8 mouse cellular contexts compared by ENCODE assay signal in genomic region chr5:100500458-100500961, GRCm38 (mm10). TPM values are rescaled to one million over a fixed set of nuclear protein-coding genes. Genes with fewer than 3 reads are reported as not detected.
DNase-seq lines count a peak whose midpoint lies in the region; ATAC-seq and TF ChIP-seq lines count a peak whose summit lies in the region.

Lin54 (minus strand) TSS chr5:100500639.

- H3K27ac ChIP-seq in bone marrow, adult 2 months (ENCODE audit: control insufficient read depth, insufficient read depth, low read depth, low read length, poor library complexity), result peak within 1 kb of the TSS; percentile 79
- peak within 1 kb of the TSS; percentile 58; the same call in 1 of the 2 replicates for H3K27ac ChIP-seq in embryonic facial prominence, embryonic 14.5 days (replicated peaks; ENCODE audit: low read depth, low read length)
- H3K27ac ChIP-seq in limb, embryonic 14.5 days (replicated peaks; ENCODE audit: low read depth, low read length), result peak within 1 kb of the TSS; percentile 68; the same call in 1 of the 2 replicates
- H3K27ac ChIP-seq in midbrain, embryonic 16.5 days (ENCODE audit: low read length), result peak within 1 kb of the TSS; percentile 70
- peak within 1 kb of the TSS; percentile 39 for H3K27ac ChIP-seq in spleen, adult 2 months (ENCODE audit: insufficient read depth, low read length)

- peak within 1 kb of the TSS; percentile 69 for H3K4me3 ChIP-seq in bone marrow, adult 2 months (replicated peaks; ENCODE audit: control insufficient read depth, low read depth, low read length)
- H3K4me3 ChIP-seq in embryonic facial prominence, embryonic 14.5 days (ENCODE audit: low read depth, low read length), result peak within 1 kb of the TSS; percentile 88
- H3K4me3 ChIP-seq in limb, embryonic 14.5 days (replicated peaks; ENCODE audit: low read length), result peak within 1 kb of the TSS; percentile 79
- peak within 1 kb of the TSS; percentile 88 for H3K4me3 ChIP-seq in midbrain, embryonic 16.5 days (ENCODE audit: low read depth, low read length)
- H3K4me3 ChIP-seq in spleen, adult 2 months (ENCODE audit: extremely low read depth, insufficient read depth, insufficient read length), result peak within 1 kb of the TSS; percentile 57

- H3K4me2 ChIP-seq in embryonic facial prominence, embryonic 14.5 days (ENCODE audit: low read depth, low read length), result peak within 1 kb of the TSS; percentile 94
- H3K4me2 ChIP-seq in limb, embryonic 14.5 days (replicated peaks; ENCODE audit: low read depth, low read length, severe bottlenecking), result peak within 1 kb of the TSS; percentile 87
- H3K4me2 ChIP-seq in midbrain, embryonic 16.5 days (ENCODE audit: low read length), result peak within 1 kb of the TSS; percentile 98

- DNase-seq in A20 (ENCODE audit: low read depth, low spot score), result peak; percentile 92
- peak; percentile 97 for DNase-seq in embryonic facial prominence, embryonic 14.5 days (ENCODE audit: low spot score)
- DNase-seq in heart, adult 8-10 months (ENCODE audit: low spot score), result peak; percentile 82
- DNase-seq in kidney, adult 9 months, result peak; percentile 88
- peak; percentile 92 for DNase-seq in limb, embryonic 14.5 days (ENCODE audit: low spot score)
- DNase-seq in spleen, adult 2 months (ENCODE audit: low read depth in 1 of 2, low spot score in 2 of 2), result peak; percentile 85 to 86

- no peaks in the 10 kb centered on the region for H3K27me3 ChIP-seq in embryonic facial prominence, embryonic 14.5 days (replicated peaks; ENCODE audit: control insufficient read depth, insufficient read depth, low read length)
- no peaks in the 10 kb centered on the region for H3K27me3 ChIP-seq in limb, embryonic 14.5 days (ENCODE audit: control insufficient read depth, insufficient read depth, low read length)
- H3K27me3 ChIP-seq in midbrain, embryonic 16.5 days (ENCODE audit: control insufficient read depth, insufficient read depth, low read depth, low read length), result no peaks in the 10 kb centered on the region
- no peaks in the 10 kb centered on the region for H3K27me3 ChIP-seq in spleen, adult 2 months (ENCODE audit: control insufficient read depth, insufficient read depth, low read length)

- H3K9me3 ChIP-seq in embryonic facial prominence, embryonic 14.5 days (ENCODE audit: control insufficient read depth, low read length), result no peaks in the 10 kb centered on the region
- H3K9me3 ChIP-seq in limb, embryonic 14.5 days (ENCODE audit: control insufficient read depth, low read length), result no peaks in the 10 kb centered on the region
- no peaks in the 10 kb centered on the region for H3K9me3 ChIP-seq in midbrain, embryonic 16.5 days (replicated peaks; ENCODE audit: control insufficient read depth, low read length, poor library complexity, severe bottlenecking)

- H3K36me3 ChIP-seq in embryonic facial prominence, embryonic 14.5 days (ENCODE audit: control insufficient read depth, insufficient read depth, low read length), result no peaks in the 10 kb centered on the region
- no peaks in the 10 kb centered on the region for H3K36me3 ChIP-seq in limb, embryonic 14.5 days (ENCODE audit: control insufficient read depth, insufficient read depth, low read length)
- H3K36me3 ChIP-seq in midbrain, embryonic 16.5 days (ENCODE audit: control insufficient read depth, insufficient read depth, low read length), result no peaks in the 10 kb centered on the region
- no peaks in the 10 kb centered on the region for H3K36me3 ChIP-seq in spleen, adult 2 months (ENCODE audit: control insufficient read depth, insufficient read depth, low read length)

- 4% methylated on average over 44 of the region's 60 CpGs for WGBS in bone marrow, adult 2 months
- under 1% methylated on average over 12 of the region's 60 CpGs for WGBS in embryonic facial prominence, embryonic 14.5 days
- WGBS in limb, embryonic 14.5 days, result 0% methylated on average over 45 of the region's 60 CpGs
- under 1% methylated on average over 43 of the region's 60 CpGs for WGBS in midbrain, embryonic 16.5 days
- WGBS in spleen, adult 2 months, result 2% methylated on average over 59 of the region's 60 CpGs

- H3K9ac ChIP-seq in embryonic facial prominence, embryonic 14.5 days (ENCODE audit: low read depth, low read length), result peak within 1 kb of the TSS; percentile 66
- H3K9ac ChIP-seq in limb, embryonic 14.5 days (ENCODE audit: low read depth, low read length, severe bottlenecking), result peak within 1 kb of the TSS; percentile 59
- peak within 1 kb of the TSS; percentile 66 for H3K9ac ChIP-seq in midbrain, embryonic 16.5 days (ENCODE audit: low read depth, low read length)

- peak; percentile 23; the same call in 1 of the 2 replicates for TF ChIP-seq POLR2A in bone marrow, adult 2 months (IDR thresholded peaks at IDR 0.05; ENCODE audit: borderline replicate concordance, control insufficient read depth, low read depth, low read length)
- peak; percentile 79; the same call in 1 of the 2 replicates for TF ChIP-seq POLR2A in limb, embryonic 14.5 days (IDR thresholded peaks at IDR 0.05; ENCODE audit: borderline replicate concordance, extremely low read depth, insufficient read depth, insufficient read length)
- TF ChIP-seq POLR2A in spleen, adult 2 months (IDR thresholded peaks at IDR 0.05; ENCODE audit: low read depth, low read length), result no peak

- ATAC-seq in embryonic facial prominence, embryonic 14.5 days (ENCODE audit: low read depth), result peak; percentile 95
- ATAC-seq in limb, embryonic 14.5 days (ENCODE audit: low FRiP score, low read depth), result peak; percentile 93
- peak; percentile 92 for ATAC-seq in midbrain, embryonic 16.5 days

- TF ChIP-seq CTCF in bone marrow, adult 2 months (IDR thresholded peaks at IDR 0.05; ENCODE audit: control insufficient read depth, insufficient read depth, low read length), result no peak
- no peak for TF ChIP-seq CTCF in spleen, adult 2 months (IDR thresholded peaks at IDR 0.05; ENCODE audit: extremely low read depth, insufficient read depth, insufficient read length, insufficient replicate concordance)

- H3K4me1 ChIP-seq in bone marrow, adult 2 months (ENCODE audit: control insufficient read depth, insufficient read depth, low read length), result no peaks in the 10 kb centered on the region
- peaks cover 21% of the 10 kb centered on the region for H3K4me1 ChIP-seq in embryonic facial prominence, embryonic 14.5 days (ENCODE audit: control insufficient read depth, insufficient read depth, low read length)
- peaks cover 19% of the 10 kb centered on the region for H3K4me1 ChIP-seq in limb, embryonic 14.5 days (ENCODE audit: control insufficient read depth, insufficient read depth, low read length)
- peaks cover 20% of the 10 kb centered on the region for H3K4me1 ChIP-seq in midbrain, embryonic 16.5 days (ENCODE audit: control insufficient read depth, insufficient read depth, low read length)
- H3K4me1 ChIP-seq in spleen, adult 2 months (ENCODE audit: control insufficient read depth, insufficient read depth, insufficient read length), result no peaks in the 10 kb centered on the region; the same call in 1 of the 2 replicates

RNA-seq across cellular contexts. Expression of gene Lin54, which starts in this region (rescaled TPM):
- polyA plus RNA-seq in bone marrow, adult 2 months (2011; ENCODE audit: insufficient read depth, insufficient read length, low replicate concordance, missing spikeins), result 6.8 and 12.5 TPM in 2 replicates
- polyA plus RNA-seq in embryonic facial prominence, embryonic 14.5 days (2014; fragmentation: Nextera tagmentation; extraction: Ambion mirVana), result 12.3 and 12.5 TPM in 2 replicates
- total RNA-seq in heart, adult 8-10 months (2022), result 10 to 100 TPM in 1 of 4 experiments, 1 to 10 TPM in 3; 7.3 to 10.3 (median 7.6) TPM
- 10.4 and 10.6 TPM in 2 replicates for polyA plus RNA-seq in limb, embryonic 14.5 days (2012; rRNA removed)
- polyA plus RNA-seq in limb, embryonic 14.5 days (2014; fragmentation: Nextera tagmentation; extraction: Ambion mirVana), result 13.4 and 14.1 TPM in 2 replicates
- 7.9 and 8.3 TPM in 2 replicates for polyA plus RNA-seq in midbrain, embryonic 16.5 days (2015; fragmentation: Nextera tagmentation; extraction: Ambion mirVana)
- 3.4 and 4.1 TPM in 2 replicates for polyA plus RNA-seq in spleen, adult 2 months (2012; rRNA removed)

Comparison
In these comparisons a context has a peak if more than half of its experiments do, and no peak if none do; other contexts are left out.
1. Peak in every context shown above with its lines: DNase-seq, ATAC-seq, H3K4me3 ChIP-seq and H3K27ac ChIP-seq.